Mouse (Mus musculus): ENCODE measurements at regions not wholly inside any gene's neighbourhood (a gene's known extent, or its start where the extent isn't known, plus 50 kb on each side); places are given as distances from the start of the nearest gene placed in this dataset.

GRCm38 (mm10) chr14:76664586-76665508, 108.2 kb upstream of the Serp2 start:
- no peak overlapping the region for H3K4me3 ChIP-seq (replicated peaks; ENCODE audit: low read length)
- H3K4me1 ChIP-seq (replicated peaks; ENCODE audit: low read depth, low read length): peaks cover 61% of the 10 kb centered on the region
- H3K36me3 ChIP-seq (ENCODE audit: insufficient read depth, low read length): no peaks in the 10 kb centered on the region
- no peak for TF ChIP-seq CTCF (conservative IDR thresholded peaks at IDR 0.05; ENCODE audit: low read length)
- no peaks in the 10 kb centered on the region for H3K27me3 ChIP-seq (ENCODE audit: insufficient read depth, low read length)
- H3K9me3 ChIP-seq (ENCODE audit: low read length): peaks cover 1% of the 10 kb centered on the region

- no peak overlapping the region for H3K4me3 ChIP-seq (replicated peaks; ENCODE audit: low read length)
- H3K9me3 ChIP-seq (ENCODE audit: low read length): no peaks in the 10 kb centered on the region
- no peak for TF ChIP-seq POU5F1 (IDR thresholded peaks at IDR 0.05; ENCODE audit: borderline replicate concordance, low read length)
- TF ChIP-seq CTCF (conservative IDR thresholded peaks at IDR 0.05; ENCODE audit: low read length): no peak
- no peak for TF ChIP-seq NANOG (IDR thresholded peaks at IDR 0.05; ENCODE audit: borderline replicate concordance, low read length)
Observed at GRCm38 (mm10) chr14:76663816-76664215, 107.1 kb upstream of the Serp2 start.

GRCm38 (mm10) chr14:76662871-76663270, 106.2 kb upstream of the Serp2 start:
- peaks cover 79% of the 10 kb centered on the region for H3K4me1 ChIP-seq (replicated peaks; ENCODE audit: low read depth, low read length)
- H3K27me3 ChIP-seq (ENCODE audit: insufficient read depth, low read length): no peaks in the 10 kb centered on the region
- TF ChIP-seq CTCF (conservative IDR thresholded peaks at IDR 0.05; ENCODE audit: low read length) (no peak), NANOG (IDR thresholded peaks at IDR 0.05; ENCODE audit: borderline replicate concordance, low read length) (no peak), POU5F1 (IDR thresholded peaks at IDR 0.05; ENCODE audit: borderline replicate concordance, low read length) (no peak)
- no peak overlapping the region for H3K4me3 ChIP-seq (replicated peaks; ENCODE audit: low read length)
- no peaks in the 10 kb centered on the region for H3K9me3 ChIP-seq (ENCODE audit: low read length)
- no peaks in the 10 kb centered on the region for H3K36me3 ChIP-seq (ENCODE audit: insufficient read depth, low read length)

More at GRCm38 (mm10) chr14:76663816-76664215, 107.1 kb upstream of the Serp2 start:
- Histone ChIP-seq H3K4me1 (replicated peaks; ENCODE audit: low read depth, low read length) (peaks cover 71% of the 10 kb centered on the region), H3K36me3 (ENCODE audit: insufficient read depth, low read length) (no peaks in the 10 kb centered on the region), H3K27me3 (ENCODE audit: insufficient read depth, low read length) (no peaks in the 10 kb centered on the region)

GRCm38 (mm10) chr14:76660906-76661305, 104.2 kb upstream of the Serp2 start:
- H3K4me1 ChIP-seq (replicated peaks; ENCODE audit: low read depth, low read length): peaks cover 81% of the 10 kb centered on the region
- no peak for TF ChIP-seq POU5F1 (IDR thresholded peaks at IDR 0.05; ENCODE audit: borderline replicate concordance, low read length)
- no peak for TF ChIP-seq CTCF (conservative IDR thresholded peaks at IDR 0.05; ENCODE audit: low read length)
- TF ChIP-seq NANOG (IDR thresholded peaks at IDR 0.05; ENCODE audit: borderline replicate concordance, low read length): peak; percentile 30; the same call in 1 of the 2 replicates
- H3K36me3 ChIP-seq (ENCODE audit: insufficient read depth, low read length): no peaks in the 10 kb centered on the region
- H3K9me3 ChIP-seq (ENCODE audit: low read length): no peaks in the 10 kb centered on the region
- no peaks in the 10 kb centered on the region for H3K27me3 ChIP-seq (ENCODE audit: insufficient read depth, low read length)
- H3K4me3 ChIP-seq (replicated peaks; ENCODE audit: low read length): no peak overlapping the region

- H3K27me3 ChIP-seq (ENCODE audit: insufficient read depth, low read length): no peaks in the 10 kb centered on the region
- H3K9me3 ChIP-seq (ENCODE audit: low read length): no peaks in the 10 kb centered on the region
- H3K4me1 ChIP-seq (replicated peaks; ENCODE audit: low read depth, low read length): peaks cover 77% of the 10 kb centered on the region
- H3K4me3 ChIP-seq (replicated peaks; ENCODE audit: low read length): 0 out of 2 replicates have a peak overlapping the region, but pooled peaks have one; percentile 13
- H3K36me3 ChIP-seq (ENCODE audit: insufficient read depth, low read length): no peaks in the 10 kb centered on the region
- no peak for TF ChIP-seq CTCF (conservative IDR thresholded peaks at IDR 0.05; ENCODE audit: low read length)
- TF ChIP-seq NANOG (IDR thresholded peaks at IDR 0.05; ENCODE audit: borderline replicate concordance, low read length): no peak
- no peak for TF ChIP-seq POU5F1 (IDR thresholded peaks at IDR 0.05; ENCODE audit: borderline replicate concordance, low read length)
Observed at GRCm38 (mm10) chr14:76658952-76659502, 102.3 kb upstream of the Serp2 start.

GRCm38 (mm10) chr14:76657784-76658610, 101.3 kb upstream of the Serp2 start:
- no peak for TF ChIP-seq POU5F1 (IDR thresholded peaks at IDR 0.05; ENCODE audit: borderline replicate concordance, low read length)
- TF ChIP-seq NANOG (IDR thresholded peaks at IDR 0.05; ENCODE audit: borderline replicate concordance, low read length): no peak
- no peak for TF ChIP-seq CTCF (conservative IDR thresholded peaks at IDR 0.05; ENCODE audit: low read length)
- Histone ChIP-seq H3K27me3 (ENCODE audit: insufficient read depth, low read length) (no peaks in the 10 kb centered on the region), H3K4me1 (replicated peaks; ENCODE audit: low read depth, low read length) (peaks cover 76% of the 10 kb centered on the region), H3K36me3 (ENCODE audit: insufficient read depth, low read length) (no peaks in the 10 kb centered on the region), H3K4me3 (replicated peaks; ENCODE audit: low read length) (no peak overlapping the region), H3K9me3 (ENCODE audit: low read length) (no peaks in the 10 kb centered on the region)

- no peaks in the 10 kb centered on the region for H3K36me3 ChIP-seq (ENCODE audit: insufficient read depth, low read length)
- no peak overlapping the region for H3K4me3 ChIP-seq (replicated peaks; ENCODE audit: low read length)
Observed at GRCm38 (mm10) chr14:76657375-76657774, 100.7 kb upstream of the Serp2 start.

More at GRCm38 (mm10) chr14:76657375-76657774, 100.7 kb upstream of the Serp2 start:
- no peaks in the 10 kb centered on the region for H3K27me3 ChIP-seq (ENCODE audit: insufficient read depth, low read length)
- TF ChIP-seq CTCF (conservative IDR thresholded peaks at IDR 0.05; ENCODE audit: low read length) (no peak), NANOG (IDR thresholded peaks at IDR 0.05; ENCODE audit: borderline replicate concordance, low read length) (no peak), POU5F1 (IDR thresholded peaks at IDR 0.05; ENCODE audit: borderline replicate concordance, low read length) (no peak)
- no peaks in the 10 kb centered on the region for H3K9me3 ChIP-seq (ENCODE audit: low read length)
- peaks cover 76% of the 10 kb centered on the region for H3K4me1 ChIP-seq (replicated peaks; ENCODE audit: low read depth, low read length)

Data from E14TG2a.4 (cell line).